Mouse (Mus musculus): Measurements from ENCODE around the gene Pla2g4e.

DNA sequence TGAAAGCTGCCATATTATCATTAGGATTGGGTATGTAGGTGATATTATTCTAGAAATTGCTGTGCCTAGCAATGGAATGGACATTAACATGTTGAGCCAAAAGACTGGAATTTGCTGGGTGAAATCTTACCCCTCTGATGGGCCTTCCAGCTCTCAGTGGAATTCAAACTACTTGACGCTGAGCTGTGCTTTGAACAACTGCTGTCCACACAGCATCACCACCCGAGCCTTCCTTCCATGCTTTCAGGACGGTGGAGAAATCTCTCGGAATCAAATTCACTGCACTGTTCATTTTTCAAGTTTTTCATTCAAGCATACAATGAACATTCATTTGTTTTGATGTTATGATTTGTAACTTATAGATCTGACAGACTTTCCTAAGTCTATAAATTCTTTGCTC, 100.7 kb downstream of the Pla2g4e start:
- TF ChIP-seq POLR2A (IDR thresholded peaks at IDR 0.05; ENCODE audit: low read depth, low read length), result no peak
- no peak for TF ChIP-seq CTCF (IDR thresholded peaks at IDR 0.05; ENCODE audit: extremely low read depth, insufficient read length, insufficient replicate concordance, low read depth, low read length)
